Mouse (Mus musculus): ENCODE results near the gene Usp21. TPM values are rescaled to one million over a fixed set of nuclear protein-coding genes. Genes with fewer than 3 reads are reported as not detected.

The Usp21 gene
- polyA plus RNA-seq, 2 experiments, result 17.4 to 18.0 TPM

DNA sequence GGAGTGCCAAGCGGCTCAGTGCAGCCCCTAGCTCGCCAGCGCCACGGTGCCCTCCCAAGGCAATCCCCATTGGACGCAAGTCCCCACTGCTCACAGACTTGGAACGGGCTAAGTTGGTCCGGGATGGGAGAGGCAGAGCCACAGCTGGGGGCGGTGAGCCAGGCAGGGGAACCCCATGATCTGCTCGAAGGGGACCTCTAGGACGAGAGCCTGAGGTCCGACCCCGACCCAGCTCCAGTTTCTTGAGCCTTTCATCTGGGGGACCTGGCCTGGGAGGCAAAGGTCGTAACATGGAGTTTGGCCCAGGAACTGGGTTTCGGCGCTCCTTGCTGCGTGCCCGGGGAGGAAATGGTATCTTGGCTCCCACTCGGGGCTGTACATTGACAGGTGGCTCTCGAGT, 1.3 kb downstream of the Usp21 start:
- peaks cover 26% of the 10 kb centered on the region for H3K36me3 ChIP-seq (replicated peaks; ENCODE audit: control insufficient read depth, insufficient read depth, low read depth)
- no peaks in the 10 kb centered on the region for H3K27me3 ChIP-seq (ENCODE audit: control insufficient read depth, insufficient read depth, low read length)
- WGBS (ENCODE audit: insufficient replicate concordance), result 90% methylated on average over 19 of the region's 19 CpGs
- H3K9me3 ChIP-seq (ENCODE audit: control insufficient read depth, low read length), result no peaks in the 10 kb centered on the region
- DNase-seq (ENCODE audit: low read depth in 3 of 3, low spot score in 3 of 3) (no peak), ATAC-seq (ENCODE audit: insufficient read depth) (no peak)
- TF ChIP-seq CTCF (IDR thresholded peaks at IDR 0.05; ENCODE audit: low read depth) (no peak), EP300 (IDR thresholded peaks at IDR 0.05; ENCODE audit: low read depth) (no peak)
- peaks cover 9 to 17% of the 10 kb centered on the region in 2 experiments for H3K4me1 ChIP-seq (replicated peaks; ENCODE audit: control insufficient read depth in 2 of 2, insufficient read depth in 2 of 2, low read length in 1 of 2)
- H3K9ac ChIP-seq (replicated peaks), result no peak overlapping the region
- H3K4me3 ChIP-seq (ENCODE audit: insufficient read depth in 1 of 2, low read depth in 2 of 2, low read length in 2 of 2), result peak overlapping the region in 1 of 2 experiments; percentile 86; a peak in 2 of 4 replicates
- H3K27ac ChIP-seq, result no peak overlapping the region
- H3K4me2 ChIP-seq (ENCODE audit: low read depth), result peak overlapping the region; percentile 79

DNA sequence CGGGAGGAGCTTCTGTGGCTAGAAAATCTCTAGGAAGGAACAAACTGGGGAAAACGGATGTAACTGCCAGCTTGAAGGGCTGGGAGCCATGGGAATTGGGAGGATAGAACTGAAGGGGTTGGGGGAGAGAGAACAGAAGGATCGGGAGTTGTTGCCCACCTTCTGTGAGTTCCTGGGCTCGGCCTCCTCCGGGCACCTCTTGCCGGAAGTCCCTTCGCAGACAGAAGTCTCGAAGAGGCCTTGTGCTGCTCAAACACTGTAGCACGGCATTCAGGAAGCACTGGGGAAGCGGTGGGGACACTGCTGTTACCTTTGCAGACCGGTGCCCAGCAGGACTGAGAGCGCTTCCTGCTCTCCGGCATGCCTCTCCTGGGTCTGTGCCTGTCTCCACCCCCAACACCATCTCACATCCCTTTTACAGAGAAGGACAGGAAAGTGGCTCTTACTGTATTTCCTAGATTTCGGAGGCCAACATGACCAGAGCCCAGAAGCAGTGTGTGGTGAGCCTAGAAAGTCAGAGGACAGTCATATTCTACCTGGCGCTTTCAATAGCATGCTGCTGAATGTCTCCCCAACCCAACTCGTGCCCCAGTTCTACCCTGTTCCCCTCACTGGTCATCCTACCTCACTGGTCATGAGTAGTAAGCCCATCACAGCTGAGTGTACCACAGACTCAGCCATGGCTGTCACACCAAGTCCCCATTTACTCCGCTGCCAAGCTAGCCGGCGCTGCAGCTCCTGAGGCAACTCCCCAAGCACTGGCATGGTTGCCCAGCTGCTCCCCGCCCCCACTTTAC, 2.5 kb downstream of the Usp21 start:
- ATAC-seq (ENCODE audit: insufficient read depth), result no peak
- no peak for DNase-seq (ENCODE audit: low read depth in 3 of 3, low spot score in 3 of 3)
- Histone ChIP-seq H3K9ac (replicated peaks) (no peak overlapping the region), H3K36me3 (replicated peaks; ENCODE audit: control insufficient read depth, insufficient read depth, low read depth) (peaks cover 26% of the 10 kb centered on the region), H3K27me3 (ENCODE audit: control insufficient read depth, insufficient read depth, low read length) (no peaks in the 10 kb centered on the region), H3K27ac (no peak overlapping the region), H3K4me3 (ENCODE audit: insufficient read depth in 1 of 2, low read depth in 2 of 2, low read length in 2 of 2) (no peak overlapping the region), H3K4me2 (ENCODE audit: low read depth) (no peak overlapping the region), H3K4me1 (replicated peaks; ENCODE audit: control insufficient read depth in 2 of 2, insufficient read depth in 2 of 2, low read length in 1 of 2) (peaks cover 9 to 17% of the 10 kb centered on the region in 2 experiments), H3K9me3 (ENCODE audit: control insufficient read depth, low read length) (no peaks in the 10 kb centered on the region)
- WGBS (ENCODE audit: insufficient replicate concordance), result 79% methylated on average over 20 of the region's 20 CpGs
- TF ChIP-seq CTCF (IDR thresholded peaks at IDR 0.05; ENCODE audit: low read depth) (no peak), EP300 (IDR thresholded peaks at IDR 0.05; ENCODE audit: low read depth) (no peak)

DNA sequence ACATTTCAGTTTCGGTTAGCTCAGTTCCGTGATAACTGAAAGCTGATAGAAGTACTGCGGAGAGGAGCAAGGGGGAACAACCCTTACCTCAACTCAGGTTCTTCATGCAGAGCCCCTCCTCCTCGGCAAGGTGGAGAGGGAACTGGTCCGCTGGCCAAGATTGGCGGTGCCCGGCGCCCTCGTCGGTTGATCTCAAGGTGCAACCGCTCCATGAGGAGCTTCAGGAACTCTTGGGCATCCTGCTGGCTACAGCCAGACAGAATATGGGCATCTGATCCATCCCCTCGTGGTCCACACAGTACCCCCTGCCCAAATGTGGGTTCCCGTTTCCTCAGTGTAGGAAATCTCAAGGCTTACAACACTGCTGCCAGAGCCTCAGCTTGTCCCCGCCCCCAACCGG, 3.3 kb downstream of the Usp21 start:
- ATAC-seq (ENCODE audit: insufficient read depth) (no peak), DNase-seq (ENCODE audit: low read depth in 3 of 3, low spot score in 3 of 3) (no peak)
- no peak for TF ChIP-seq CTCF (IDR thresholded peaks at IDR 0.05; ENCODE audit: low read depth)
- no peak for TF ChIP-seq EP300 (IDR thresholded peaks at IDR 0.05; ENCODE audit: low read depth)
- Histone ChIP-seq H3K9me3 (ENCODE audit: control insufficient read depth, low read length) (no peaks in the 10 kb centered on the region), H3K36me3 (replicated peaks; ENCODE audit: control insufficient read depth, insufficient read depth, low read depth) (peaks cover 30% of the 10 kb centered on the region), H3K27me3 (ENCODE audit: control insufficient read depth, insufficient read depth, low read length) (no peaks in the 10 kb centered on the region), H3K27ac (no peak overlapping the region), H3K4me2 (ENCODE audit: low read depth) (no peak overlapping the region), H3K9ac (replicated peaks) (no peak overlapping the region), H3K4me1 (replicated peaks; ENCODE audit: control insufficient read depth in 2 of 2, insufficient read depth in 2 of 2, low read length in 1 of 2) (peaks cover 9 to 17% of the 10 kb centered on the region in 2 experiments), H3K4me3 (ENCODE audit: insufficient read depth in 1 of 2, low read depth in 2 of 2, low read length in 2 of 2) (no peak overlapping the region)
- 86% methylated on average over 15 of the region's 15 CpGs for WGBS (ENCODE audit: insufficient replicate concordance)

DNA sequence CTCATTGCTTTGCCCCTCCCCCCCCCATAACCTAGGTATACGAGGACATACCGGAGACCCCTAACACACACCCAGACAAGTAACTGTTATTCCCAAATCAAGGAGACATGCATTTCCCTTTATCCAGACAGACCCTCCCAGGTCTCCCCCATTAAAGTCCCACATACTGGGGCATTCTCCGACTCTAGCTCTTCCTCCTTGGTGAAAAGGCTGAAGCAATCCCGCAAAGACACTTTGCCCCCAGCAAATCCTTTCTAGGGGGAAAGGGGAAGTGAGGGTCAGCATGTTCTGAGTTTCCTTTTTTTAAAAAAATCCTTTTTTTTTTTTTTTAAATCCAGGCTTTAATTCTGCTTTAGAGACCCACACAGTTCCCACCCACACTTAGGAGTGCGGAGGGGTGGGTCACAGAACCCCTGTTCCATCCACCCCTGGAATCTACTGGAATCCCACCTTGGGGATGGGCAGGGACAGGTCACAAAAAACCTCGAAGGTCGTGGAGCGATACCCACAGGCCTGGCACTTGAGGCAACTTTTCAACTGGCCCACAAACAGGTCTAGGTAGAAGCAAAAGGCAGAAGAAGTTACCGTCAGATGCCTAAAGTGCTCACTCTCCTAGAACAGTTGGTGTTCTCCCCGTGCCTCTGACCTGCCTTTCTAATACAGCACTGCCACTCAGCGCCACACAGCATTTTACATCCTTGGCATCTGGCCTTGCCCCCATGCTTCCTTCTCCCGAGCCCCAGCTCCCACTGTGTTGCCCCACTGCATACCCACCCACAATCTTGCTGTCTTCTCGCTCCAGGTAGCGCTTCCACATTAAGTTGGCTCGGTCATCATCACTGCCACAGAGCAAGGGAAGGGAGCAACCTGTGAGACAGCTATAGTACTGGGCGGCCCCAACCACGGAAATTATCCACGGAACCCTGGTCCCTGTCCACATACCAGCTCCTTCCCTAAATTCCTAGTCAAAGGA, 4.3 kb downstream of the Usp21 start:
- peak overlapping the region; percentile 78 for H3K4me2 ChIP-seq (ENCODE audit: low read depth)
- no peaks in the 10 kb centered on the region for H3K27me3 ChIP-seq (ENCODE audit: control insufficient read depth, insufficient read depth, low read length)
- DNase-seq (ENCODE audit: low read depth in 3 of 3, low spot score in 3 of 3) (no peak), ATAC-seq (ENCODE audit: insufficient read depth) (no peak)
- TF ChIP-seq EP300 (IDR thresholded peaks at IDR 0.05; ENCODE audit: low read depth), result no peak
- no peak for TF ChIP-seq CTCF (IDR thresholded peaks at IDR 0.05; ENCODE audit: low read depth)
- no peaks in the 10 kb centered on the region for H3K9me3 ChIP-seq (ENCODE audit: control insufficient read depth, low read length)
- no peak overlapping the region; the same call in none of the 2 replicates for H3K27ac ChIP-seq
- WGBS (ENCODE audit: insufficient replicate concordance), result 83% methylated on average over 18 of the region's 18 CpGs
- H3K4me1 ChIP-seq (replicated peaks; ENCODE audit: control insufficient read depth in 2 of 2, insufficient read depth in 2 of 2, low read length in 1 of 2), result peaks cover 16 to 19% of the 10 kb centered on the region in 2 experiments
- peaks cover 35% of the 10 kb centered on the region for H3K36me3 ChIP-seq (replicated peaks; ENCODE audit: control insufficient read depth, insufficient read depth, low read depth)
- no peak overlapping the region for H3K9ac ChIP-seq (replicated peaks)
- no peak overlapping the region for H3K4me3 ChIP-seq (ENCODE audit: insufficient read depth in 1 of 2, low read depth in 2 of 2, low read length in 2 of 2)
